Mouse (Mus musculus): Measurements from ENCODE around the gene Cep83. TPM values are rescaled to one million over a fixed set of nuclear protein-coding genes. Genes with fewer than 3 reads are reported as not detected.

Gene Cep83
- 14.7 and 15.2 TPM in 2 replicates for polyA plus RNA-seq (2016; fragmentation: Nextera tagmentation; extraction: Ambion mirVana)

GRCm38 (mm10) chr10:94688420-94689175, at the start of gene Cep83:
Gene Cep83 (plus strand): TSS chr10:94688654.
- peak within 1 kb of the TSS; percentile 90 for H3K4me2 ChIP-seq
- peaks cover 19% of the 10 kb centered on the region for H3K4me1 ChIP-seq

GRCm38 (mm10) chr10:94639281-94639680, 49.2 kb upstream of the Cep83 start:
- Histone ChIP-seq H3K4me1 (no peaks in the 10 kb centered on the region), H3K4me2 (no peak overlapping the region), H3K36me3 (no peaks in the 10 kb centered on the region), H3K4me3 (no peak overlapping the region), H3K27ac (no peak overlapping the region), H3K9me3 (replicated peaks) (no peaks in the 10 kb centered on the region), H3K27me3 (replicated peaks) (no peaks in the 10 kb centered on the region; the same call in 1 of the 2 replicates), H3K9ac (no peak overlapping the region)
- ATAC-seq, result no peak
- WGBS (ENCODE audit: insufficient replicate concordance), result 43% methylated on average over 5 of the region's 5 CpGs

More at GRCm38 (mm10) chr10:94688420-94689175, at the start of gene Cep83:
- under 1% methylated on average over 81 of the region's 86 CpGs for WGBS (ENCODE audit: insufficient replicate concordance)
- peak; percentile 95 for ATAC-seq
- H3K9ac ChIP-seq, result peak within 1 kb of the TSS; percentile 85
- H3K4me3 ChIP-seq, result peak within 1 kb of the TSS; percentile 88
- 0 out of 2 replicates have a peak, but pooled peaks cover 7% of the 10 kb centered on the region for H3K36me3 ChIP-seq
- no peaks in the 10 kb centered on the region for H3K9me3 ChIP-seq (replicated peaks)
- peak within 1 kb of the TSS; percentile 96 for H3K27ac ChIP-seq
- H3K27me3 ChIP-seq (replicated peaks), result no peaks in the 10 kb centered on the region

DNA sequence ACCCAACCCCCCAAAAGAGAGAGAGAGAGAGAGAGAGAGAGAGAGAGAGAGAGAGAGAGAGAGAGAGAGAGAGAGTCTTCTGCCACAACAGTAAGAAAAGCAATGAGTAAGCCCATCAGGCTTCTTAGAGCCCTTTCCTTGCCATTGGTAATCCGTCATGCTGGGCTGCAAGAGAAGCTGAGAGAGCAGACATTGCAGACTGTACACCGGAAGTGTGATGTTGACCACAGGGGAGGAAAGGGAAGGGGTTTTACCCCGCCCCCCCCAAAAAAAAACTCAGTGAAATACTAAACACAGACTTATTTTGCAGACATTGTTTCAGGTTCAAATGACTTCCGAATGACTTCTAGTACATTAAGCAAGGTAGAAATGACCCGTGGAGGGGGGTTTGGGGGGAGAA, 48.4 kb upstream of the Cep83 start:
- Histone ChIP-seq H3K4me3 (no peak overlapping the region), H3K4me2 (no peak overlapping the region), H3K36me3 (no peaks in the 10 kb centered on the region), H3K27ac (no peak overlapping the region), H3K27me3 (replicated peaks) (no peaks in the 10 kb centered on the region; the same call in 1 of the 2 replicates), H3K4me1 (no peaks in the 10 kb centered on the region), H3K9me3 (replicated peaks) (no peaks in the 10 kb centered on the region), H3K9ac (no peak overlapping the region)
- ATAC-seq, result no peak
- WGBS (ENCODE audit: insufficient replicate concordance), result 35% methylated on average over 5 of the region's 5 CpGs

- Histone ChIP-seq H3K9me3 (replicated peaks) (no peaks in the 10 kb centered on the region), H3K36me3 (no peaks in the 10 kb centered on the region), H3K27me3 (replicated peaks) (peaks cover 5% of the 10 kb centered on the region; the same call in 1 of the 2 replicates), H3K4me2 (no peak overlapping the region), H3K9ac (no peak overlapping the region), H3K4me1 (no peaks in the 10 kb centered on the region), H3K4me3 (no peak overlapping the region), H3K27ac (no peak overlapping the region)
- 58% methylated on average over 3 of the region's 3 CpGs for WGBS (ENCODE audit: insufficient replicate concordance)
- ATAC-seq, result no peak
Measured at GRCm38 (mm10) chr10:94664036-94664435, 24.4 kb upstream of the Cep83 start.

DNA sequence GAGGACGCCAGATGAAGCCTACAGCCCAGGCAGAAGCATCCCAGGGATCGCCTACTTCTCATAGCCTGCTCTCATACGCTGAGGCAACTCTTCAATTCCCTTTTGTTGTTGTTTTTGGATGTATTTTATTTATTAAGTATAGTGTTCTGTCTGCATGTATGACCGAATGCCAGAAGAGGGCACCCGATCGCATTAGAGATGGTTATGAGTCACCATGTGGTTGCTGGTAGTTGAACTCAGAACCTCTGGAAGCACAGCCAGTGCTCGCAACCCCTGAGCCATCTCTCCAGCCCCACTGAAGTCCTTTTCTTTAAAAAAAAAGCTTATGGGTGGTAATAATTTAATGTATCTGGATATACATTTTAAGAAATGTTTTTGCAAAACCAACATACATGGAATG, 24.0 kb upstream of the Cep83 start:
- Histone ChIP-seq H3K36me3 (no peaks in the 10 kb centered on the region), H3K9ac (no peak overlapping the region), H3K4me2 (no peak overlapping the region), H3K9me3 (replicated peaks) (no peaks in the 10 kb centered on the region), H3K27me3 (replicated peaks) (peaks cover 5% of the 10 kb centered on the region; the same call in 1 of the 2 replicates), H3K4me3 (no peak overlapping the region), H3K4me1 (no peaks in the 10 kb centered on the region), H3K27ac (no peak overlapping the region)
- no peak for ATAC-seq
- 71% methylated on average over 7 of the region's 7 CpGs for WGBS (ENCODE audit: insufficient replicate concordance)

GRCm38 (mm10) chr10:94668147-94668546, 20.3 kb upstream of the Cep83 start:
- Histone ChIP-seq H3K4me1 (no peaks in the 10 kb centered on the region), H3K4me2 (no peak overlapping the region), H3K36me3 (no peaks in the 10 kb centered on the region), H3K4me3 (no peak overlapping the region), H3K9ac (no peak overlapping the region), H3K27ac (no peak overlapping the region), H3K27me3 (replicated peaks) (peaks cover 5% of the 10 kb centered on the region; the same call in 1 of the 2 replicates), H3K9me3 (replicated peaks) (no peaks in the 10 kb centered on the region)
- no peak for ATAC-seq

DNA sequence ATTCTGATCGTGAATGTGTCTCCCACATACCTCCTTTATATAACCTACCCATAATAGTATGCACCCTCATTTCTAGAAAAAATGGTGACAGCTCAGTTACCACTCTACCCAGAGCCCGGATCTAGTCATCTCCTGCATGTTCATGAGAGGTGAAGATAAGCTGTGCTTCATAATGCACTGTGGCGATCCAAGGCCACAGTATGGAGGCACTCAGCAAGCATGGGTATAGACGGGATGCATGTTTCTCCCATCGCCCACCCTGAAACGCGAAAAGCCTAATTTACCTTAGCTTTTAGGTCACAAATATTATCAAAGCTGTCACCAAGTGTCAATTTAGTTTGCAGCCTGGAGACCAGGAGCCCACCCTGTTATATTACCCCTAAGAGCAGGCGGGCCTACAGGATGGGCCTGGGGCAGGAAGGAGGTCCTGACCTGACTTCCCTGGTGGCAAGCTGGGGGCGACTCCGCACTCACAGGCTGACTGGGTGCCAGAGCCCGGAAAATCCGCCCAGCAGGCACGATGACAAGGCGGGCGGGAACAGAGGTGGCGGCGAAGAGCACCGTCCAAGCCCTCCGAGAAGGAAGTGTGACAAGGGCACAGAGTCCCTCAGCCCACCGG, 544 bp upstream of the Cep83 start:
- peak overlapping the region; percentile 96 for H3K27ac ChIP-seq
- H3K9ac ChIP-seq, result peak overlapping the region; percentile 85
- WGBS (ENCODE audit: insufficient replicate concordance), result 2% methylated on average over 20 of the region's 20 CpGs
- H3K4me3 ChIP-seq, result peak overlapping the region; percentile 88
- peaks cover 19% of the 10 kb centered on the region for H3K4me1 ChIP-seq
- 0 out of 2 replicates have a peak, but pooled peaks cover 3% of the 10 kb centered on the region for H3K36me3 ChIP-seq
- H3K27me3 ChIP-seq (replicated peaks), result no peaks in the 10 kb centered on the region
- ATAC-seq, result peak; percentile 80
- peak overlapping the region; percentile 90 for H3K4me2 ChIP-seq
- H3K9me3 ChIP-seq (replicated peaks), result no peaks in the 10 kb centered on the region

DNA sequence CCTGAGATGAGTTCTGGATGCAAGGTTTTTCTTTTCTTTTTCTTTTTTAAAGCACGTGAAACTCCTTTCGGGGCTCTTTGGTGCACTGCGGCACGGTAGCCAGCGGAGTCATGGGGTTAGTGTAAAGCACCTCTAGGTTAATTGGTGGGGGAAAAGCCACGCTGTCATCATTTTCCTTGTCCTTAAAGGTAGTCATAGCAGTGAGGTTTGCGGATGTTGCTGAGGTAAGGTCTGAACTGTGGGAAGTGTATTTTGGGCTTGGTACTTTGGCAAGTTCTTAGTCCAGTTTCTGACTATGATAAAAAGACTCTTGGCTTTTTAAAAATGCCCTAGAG, 689 bp downstream of the Cep83 start:
- Histone ChIP-seq H3K4me3 (peak overlapping the region; percentile 88), H3K9me3 (replicated peaks) (no peaks in the 10 kb centered on the region), H3K36me3 (peaks cover 11% of the 10 kb centered on the region; the same call in 1 of the 2 replicates), H3K27me3 (replicated peaks) (no peaks in the 10 kb centered on the region), H3K27ac (peak overlapping the region; percentile 96), H3K9ac (peak overlapping the region; percentile 85), H3K4me2 (peak overlapping the region; percentile 90), H3K4me1 (peaks cover 19% of the 10 kb centered on the region)
- ATAC-seq, result peak; percentile 13; the same call in 1 of the 2 replicates
- 0% methylated on average over 7 of the region's 7 CpGs for WGBS (ENCODE audit: insufficient replicate concordance)

- Histone ChIP-seq H3K9ac (0 out of 2 replicates have a peak overlapping the region, but pooled peaks have one; percentile 36), H3K27ac (no peak overlapping the region), H3K4me3 (no peak overlapping the region), H3K27me3 (replicated peaks) (no peaks in the 10 kb centered on the region), H3K9me3 (replicated peaks) (0 out of 2 replicates have a peak, but pooled peaks cover 3% of the 10 kb centered on the region), H3K36me3 (peaks cover 21% of the 10 kb centered on the region), H3K4me1 (peaks cover 19% of the 10 kb centered on the region), H3K4me2 (peak overlapping the region; percentile 45)
- WGBS (ENCODE audit: insufficient replicate concordance), result 39% methylated on average over 1 of the region's 1 CpGs
- no peak for ATAC-seq
Measured at GRCm38 (mm10) chr10:94690376-94690775, 1.9 kb downstream of the Cep83 start.

- Histone ChIP-seq H3K9me3 (replicated peaks) (0 out of 2 replicates have a peak, but pooled peaks cover 3% of the 10 kb centered on the region), H3K4me3 (no peak overlapping the region), H3K27ac (no peak overlapping the region), H3K4me2 (no peak overlapping the region), H3K27me3 (replicated peaks) (no peaks in the 10 kb centered on the region), H3K36me3 (peaks cover 24% of the 10 kb centered on the region), H3K9ac (no peak overlapping the region), H3K4me1 (peaks cover 13% of the 10 kb centered on the region)
- no peak for ATAC-seq
- WGBS (ENCODE audit: insufficient replicate concordance), result 89% methylated on average over 4 of the region's 4 CpGs
Measured at GRCm38 (mm10) chr10:94692163-94692562, 3.7 kb downstream of the Cep83 start.

DNA sequence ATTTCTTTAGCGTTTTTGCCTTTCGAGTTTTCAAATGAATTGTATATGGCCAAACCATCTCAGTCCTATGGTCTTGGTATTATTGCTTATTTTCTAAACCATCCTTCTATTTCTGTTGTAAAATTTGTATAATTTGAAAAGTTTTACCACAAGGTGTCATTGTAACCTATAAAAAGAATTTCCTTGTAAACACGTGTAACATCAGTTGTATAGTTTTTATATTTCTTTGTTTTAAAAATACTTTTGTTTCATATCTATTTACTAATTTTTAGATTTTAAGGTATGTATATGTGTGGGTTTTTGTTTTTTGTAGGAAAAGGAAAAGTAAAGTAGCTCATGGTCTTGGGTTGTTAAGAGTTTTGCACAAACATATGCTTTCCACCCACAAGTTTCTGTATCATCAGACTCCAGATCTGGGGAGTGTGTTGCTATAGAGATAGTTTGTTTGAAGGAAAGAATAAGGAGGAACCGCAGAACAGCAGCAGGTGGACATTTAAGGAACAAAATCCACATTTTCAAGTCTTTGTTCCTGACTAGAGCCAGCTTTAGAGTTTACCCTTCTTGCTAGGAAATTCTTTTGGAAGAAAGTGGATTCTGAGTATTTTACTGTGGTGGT, 17.3 kb downstream of the Cep83 start:
- H3K4me3 ChIP-seq, result no peak overlapping the region
- peaks cover 22% of the 10 kb centered on the region for H3K4me1 ChIP-seq
- no peak overlapping the region for H3K4me2 ChIP-seq
- WGBS (ENCODE audit: insufficient replicate concordance), result 68% methylated on average over 4 of the region's 4 CpGs
- H3K36me3 ChIP-seq, result no peaks in the 10 kb centered on the region; the same call in 1 of the 2 replicates
- ATAC-seq, result no peak
- no peak overlapping the region for H3K9ac ChIP-seq
- 0 out of 2 replicates have a peak overlapping the region, but pooled peaks have one; percentile 25 for H3K27ac ChIP-seq
- no peaks in the 10 kb centered on the region for H3K27me3 ChIP-seq (replicated peaks)
- no peaks in the 10 kb centered on the region for H3K9me3 ChIP-seq (replicated peaks)

GRCm38 (mm10) chr10:94706695-94707094, 18.2 kb downstream of the Cep83 start:
- Histone ChIP-seq H3K4me1 (peaks cover 27% of the 10 kb centered on the region), H3K27ac (peak overlapping the region; percentile 16; the same call in 1 of the 2 replicates), H3K4me2 (no peak overlapping the region), H3K4me3 (no peak overlapping the region), H3K9me3 (replicated peaks) (no peaks in the 10 kb centered on the region), H3K27me3 (replicated peaks) (no peaks in the 10 kb centered on the region), H3K9ac (no peak overlapping the region), H3K36me3 (no peaks in the 10 kb centered on the region; the same call in 1 of the 2 replicates)
- peak; percentile 63; the same call in 1 of the 2 replicates for ATAC-seq
- 89% methylated on average over 2 of the region's 2 CpGs for WGBS (ENCODE audit: insufficient replicate concordance)
